Mouse (Mus musculus) large intestine, adult 2 months (tissue): ENCODE measurements around the gene Sae1. TPM values are rescaled to one million over a fixed set of nuclear protein-coding genes. Genes with fewer than 3 reads are reported as not detected.
"Not testable (repeated sequence)": the region's sequence is repeated elsewhere in the genome, so short reads cannot be mapped to it uniquely, and the experiment has no call there.

Source experiments
- DNase-seq: peaks from one replicate; pipeline ENCODE4 v3.0.0-alpha.2; 2012; ENCODE audit warnings: low read depth, low spot score
- WGBS: fragments of 180-500 bp; shearing (Covaris S2); methylation state at CpG from one replicate; pipeline ENCODE4 v1.1.7; 2018; 5-methylcytosine and 5-hydroxymethylcytosine counted together
- polyA plus RNA-seq: library from polyadenylated mRNA; depleted of rRNA; stranded (reverse); fragments of >200 nt; gene quantifications from 2 replicates; pipeline ENCODE4 v1.2.3, GENCODE M21; 2012

Gene Sae1
- polyA plus RNA-seq, 1 experiment = 45.4 TPM

DNA sequence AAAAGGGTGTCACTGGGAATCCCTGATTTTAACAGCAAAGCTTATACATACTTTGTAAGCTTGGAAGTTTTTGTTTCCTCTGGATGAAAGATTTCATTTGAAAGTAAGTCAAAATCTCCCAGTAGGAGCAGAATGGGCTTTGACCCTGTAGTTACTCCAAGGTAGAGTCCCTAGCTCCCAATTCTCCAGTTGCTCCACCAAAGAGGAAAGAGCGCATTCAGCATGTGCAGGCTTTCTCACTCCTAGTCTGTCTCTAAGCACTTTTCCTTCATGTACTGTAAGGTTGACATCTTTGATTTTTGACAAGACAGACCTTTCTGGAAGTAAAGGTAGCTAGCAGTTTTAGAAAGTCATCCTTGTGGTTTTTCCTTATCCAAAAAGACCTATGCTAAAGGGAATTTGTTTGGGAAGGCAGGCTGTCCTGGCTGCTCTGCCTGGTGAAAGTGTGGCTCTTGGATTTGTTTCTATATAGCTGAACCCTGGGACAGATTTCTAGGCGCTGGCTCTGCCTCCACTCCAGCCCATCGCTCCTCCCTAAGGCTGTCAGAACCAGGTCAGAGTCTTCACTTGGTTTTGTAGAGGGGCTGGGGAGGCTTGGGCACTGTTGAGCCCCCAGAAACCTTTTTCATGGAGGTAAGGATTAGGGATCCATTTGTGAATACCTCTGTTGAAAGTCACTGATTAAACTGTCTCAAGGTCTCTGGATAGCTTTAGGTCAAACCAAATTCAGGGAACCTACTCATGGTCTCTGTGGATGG lies 16.9 kb upstream of the Sae1 start:
- WGBS = 35% methylated on average over 3 of the region's 3 CpGs
- DNase-seq = no peak

DNA sequence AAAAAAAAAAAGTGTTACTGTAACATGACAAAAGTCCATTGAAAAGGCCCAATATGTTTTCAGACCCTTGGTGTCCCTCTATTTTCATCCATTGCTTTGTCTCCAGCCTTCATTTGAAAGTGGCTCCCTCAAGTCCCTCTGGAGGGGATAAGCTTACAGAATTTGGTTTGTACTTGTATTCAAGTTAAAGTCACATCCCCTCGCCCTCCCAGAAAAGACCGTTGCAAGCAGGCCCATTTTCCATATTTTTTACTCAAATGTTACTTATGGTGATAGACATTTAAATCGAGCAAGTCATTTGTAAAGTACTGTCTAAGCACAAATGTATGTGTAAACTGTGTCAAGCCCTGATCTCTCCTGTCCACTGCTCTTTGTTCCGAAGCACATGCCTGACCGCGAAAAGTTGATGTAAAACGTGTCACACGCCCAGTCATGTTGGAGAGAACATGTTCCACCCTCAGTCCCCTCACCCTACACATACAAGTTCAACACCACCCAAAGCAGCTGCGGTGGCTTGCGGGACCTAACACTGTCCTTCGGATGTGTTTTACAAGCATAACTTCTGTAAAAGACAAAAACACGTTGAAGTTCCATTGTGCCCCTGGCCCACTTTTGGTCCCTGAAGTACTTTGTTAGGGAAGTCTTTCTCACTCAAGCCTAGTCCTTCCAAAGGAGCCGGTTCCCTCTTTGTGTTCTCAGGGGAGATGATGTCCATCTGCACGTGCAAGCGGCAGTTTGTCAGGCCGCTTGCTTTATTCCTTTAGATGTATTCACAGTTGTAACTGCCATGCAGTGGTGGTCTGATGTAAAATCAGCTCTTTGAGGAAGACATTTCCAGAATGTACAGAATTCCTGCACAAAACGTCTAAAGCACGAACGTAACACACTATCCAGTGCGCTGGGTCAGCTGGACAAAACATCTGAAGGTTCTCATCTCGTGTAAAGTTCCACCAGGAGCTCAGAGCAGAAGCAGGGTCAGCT lies 15.7 kb upstream of the Sae1 start:
- WGBS = 18% methylated on average over 21 of the region's 21 CpGs
- DNase-seq = no peak

DNA sequence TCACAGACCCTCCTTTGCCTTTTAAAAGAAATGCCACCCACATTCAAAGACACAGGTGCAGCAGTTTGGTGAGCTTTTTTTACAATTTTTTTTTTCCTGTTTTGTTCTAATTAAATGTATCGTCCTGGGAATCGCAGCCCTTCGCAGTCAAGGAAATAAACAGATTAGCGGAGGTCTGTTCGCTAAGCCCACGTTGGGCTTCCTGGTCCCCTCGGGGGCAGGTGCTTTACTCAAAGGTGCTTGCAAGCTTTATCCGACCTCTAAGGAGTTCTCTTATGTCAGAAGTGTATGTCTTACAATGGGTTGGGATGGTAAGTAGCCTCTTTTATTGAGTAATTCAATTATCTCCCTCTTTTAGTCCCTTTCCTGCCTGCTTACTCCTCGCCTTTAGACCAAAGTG lies 14.8 kb upstream of the Sae1 start:
- DNase-seq = no peak
- WGBS = 2% methylated on average over 9 of the region's 9 CpGs

DNA sequence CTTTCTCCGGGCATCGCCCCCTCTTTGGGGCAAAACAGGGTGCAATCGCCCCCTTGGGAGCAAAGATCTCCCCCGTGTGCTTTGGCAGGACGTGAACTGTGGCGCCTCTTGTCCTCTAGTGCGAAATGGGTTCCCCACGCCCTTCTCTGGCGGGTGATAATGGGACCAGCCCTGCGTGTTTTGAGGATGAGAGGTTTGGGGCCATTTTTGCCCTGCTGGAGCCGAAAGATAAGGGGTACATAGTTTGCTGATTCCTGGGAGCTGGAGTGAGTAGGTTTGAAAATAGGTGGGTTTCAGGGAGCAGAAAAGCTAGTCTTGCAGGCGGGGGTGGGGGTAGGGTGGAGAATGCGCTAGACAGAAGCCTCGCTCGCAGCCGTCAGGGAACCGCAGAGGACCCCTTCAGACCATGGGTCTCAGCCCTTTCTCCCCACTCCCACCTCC lies 14.4 kb upstream of the Sae1 start:
- no peak for DNase-seq
- under 1% methylated on average over 17 of the region's 17 CpGs for WGBS

DNA sequence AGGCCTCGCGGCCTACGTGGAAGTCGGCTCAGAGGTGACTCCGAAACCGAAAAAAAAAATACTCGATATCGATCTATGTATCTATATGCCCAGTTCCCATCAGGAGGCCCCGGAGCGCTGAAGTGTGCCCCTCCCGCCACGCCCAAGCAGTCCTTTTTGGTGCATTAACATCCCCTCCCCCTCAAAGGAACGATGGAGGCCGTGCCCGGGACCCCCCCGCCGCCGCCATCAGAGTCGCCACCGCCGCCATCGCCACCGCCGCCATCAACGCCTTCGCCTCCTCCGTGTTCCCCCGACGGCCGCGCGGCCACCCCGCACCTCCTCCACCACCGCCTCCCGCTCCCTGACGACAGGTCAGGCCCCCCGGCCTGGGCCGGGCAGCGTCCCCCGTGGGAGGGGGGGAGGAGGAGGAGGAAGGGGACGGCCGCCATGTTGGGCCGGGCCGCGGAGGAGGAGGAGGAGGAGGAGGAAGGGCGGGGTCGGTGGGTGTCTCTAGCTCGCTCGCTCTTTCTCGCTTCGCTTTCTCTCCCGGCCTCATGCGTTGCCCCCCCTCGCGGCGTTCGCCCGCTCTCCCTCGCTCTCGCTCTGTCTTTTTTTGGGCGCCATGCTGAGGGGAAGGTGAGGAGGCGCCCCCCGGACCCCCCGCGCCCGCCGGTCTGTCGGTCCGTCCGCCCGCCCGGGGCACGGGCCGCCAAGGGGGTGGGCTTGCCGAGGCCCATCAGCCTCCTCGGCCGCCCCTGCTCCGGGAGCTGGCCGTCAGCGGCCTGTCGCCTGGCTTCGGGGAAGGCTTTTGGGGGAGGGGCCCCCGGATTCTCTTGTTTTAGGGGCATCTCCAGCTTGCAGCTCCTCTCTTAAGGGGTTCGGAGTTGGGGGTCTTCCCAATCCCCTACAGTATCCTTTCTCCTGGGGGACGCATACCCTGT lies 13.3 kb upstream of the Sae1 start, which contains the start of gene Zc3h4:
TSS of gene Zc3h4 (plus strand) at position 222 of the 923 bp plus-strand sequence.
- WGBS = under 1% methylated on average over 79 of the region's 85 CpGs

DNA sequence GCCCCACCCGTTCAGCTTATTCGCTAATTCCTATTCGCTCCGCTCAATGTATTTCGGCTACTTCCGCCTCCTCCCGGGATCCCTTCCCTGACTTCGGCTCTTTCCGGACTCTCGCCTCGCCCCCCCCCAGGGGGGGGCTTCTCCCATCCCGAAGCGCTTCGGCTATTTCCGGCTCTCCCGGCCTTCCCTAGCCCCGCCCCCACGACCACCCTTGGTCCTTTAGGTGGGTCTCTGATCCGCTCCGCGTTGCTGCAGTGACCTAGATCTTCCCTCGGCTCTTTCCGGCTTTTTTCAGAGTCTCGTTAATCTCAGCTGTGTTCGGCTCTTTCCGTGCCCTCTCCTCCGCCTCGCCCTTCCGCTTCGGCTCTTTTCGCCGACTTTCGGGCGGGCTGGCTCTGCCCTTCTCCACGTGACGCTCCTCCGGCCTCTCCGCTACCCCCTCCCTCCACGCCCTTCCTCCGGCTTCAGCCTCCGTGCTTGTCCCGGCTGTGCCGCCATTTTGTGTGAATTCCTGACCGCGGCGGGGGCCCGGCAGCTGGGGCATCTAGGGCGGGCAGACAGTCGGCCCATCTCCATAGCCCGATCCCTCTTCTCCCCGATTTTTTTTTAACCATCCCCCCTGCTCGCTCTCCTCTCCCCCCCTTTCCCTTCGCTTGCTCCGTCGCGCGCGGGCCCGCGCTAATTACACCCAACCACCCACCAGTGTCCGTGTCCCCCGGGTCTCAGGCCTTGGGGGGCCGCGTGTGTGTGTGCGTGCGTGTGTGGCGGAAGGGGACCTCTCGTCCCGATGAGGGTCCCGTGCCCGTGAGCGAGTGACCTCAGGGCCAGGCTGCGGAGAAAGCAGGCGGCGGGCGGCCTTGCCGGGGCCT lies 12.4 kb upstream of the Sae1 start:
- under 1% methylated on average over 76 of the region's 77 CpGs for WGBS
- DNase-seq = no peak

More for the DNA sequence above, 13.3 kb upstream of the Sae1 start, which contains the start of gene Zc3h4:
- no peak for DNase-seq

DNA sequence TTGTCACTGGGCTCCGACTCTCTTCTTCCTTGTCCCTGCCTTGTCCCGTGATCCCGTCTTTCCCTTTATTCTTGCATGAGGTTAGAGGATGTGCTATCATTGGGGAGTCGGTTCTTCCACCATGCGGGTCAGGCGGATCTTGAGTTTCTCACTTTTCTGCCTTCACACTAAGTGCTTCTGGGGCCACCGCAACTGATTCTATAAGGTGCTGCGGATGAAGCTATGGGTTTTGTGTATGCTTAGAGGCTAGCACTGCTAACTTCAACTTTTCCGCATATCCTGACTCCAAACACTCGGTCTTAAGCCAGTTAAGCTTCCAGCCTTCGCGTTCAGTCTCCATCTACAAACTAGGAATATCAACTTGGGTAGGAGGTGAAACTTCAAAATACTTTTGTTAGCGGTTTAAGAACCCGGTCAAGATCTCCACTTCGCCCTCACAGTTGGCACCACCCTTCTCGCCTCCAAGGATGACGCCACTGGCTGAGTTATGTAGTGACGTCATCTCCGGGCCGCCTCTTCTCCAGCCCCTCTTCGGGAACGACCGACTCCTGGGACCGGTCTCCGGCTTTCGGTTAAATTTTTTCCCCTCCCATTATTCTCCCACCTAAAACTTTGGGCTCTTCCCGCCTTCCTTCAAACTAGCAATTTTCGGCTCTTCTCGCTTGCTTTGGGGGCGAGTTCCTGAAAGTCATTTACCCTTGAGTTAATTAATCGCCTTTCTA lies 11.7 kb upstream of the Sae1 start:
- WGBS = under 1% methylated on average over 31 of the region's 31 CpGs
- no peak for DNase-seq

DNA sequence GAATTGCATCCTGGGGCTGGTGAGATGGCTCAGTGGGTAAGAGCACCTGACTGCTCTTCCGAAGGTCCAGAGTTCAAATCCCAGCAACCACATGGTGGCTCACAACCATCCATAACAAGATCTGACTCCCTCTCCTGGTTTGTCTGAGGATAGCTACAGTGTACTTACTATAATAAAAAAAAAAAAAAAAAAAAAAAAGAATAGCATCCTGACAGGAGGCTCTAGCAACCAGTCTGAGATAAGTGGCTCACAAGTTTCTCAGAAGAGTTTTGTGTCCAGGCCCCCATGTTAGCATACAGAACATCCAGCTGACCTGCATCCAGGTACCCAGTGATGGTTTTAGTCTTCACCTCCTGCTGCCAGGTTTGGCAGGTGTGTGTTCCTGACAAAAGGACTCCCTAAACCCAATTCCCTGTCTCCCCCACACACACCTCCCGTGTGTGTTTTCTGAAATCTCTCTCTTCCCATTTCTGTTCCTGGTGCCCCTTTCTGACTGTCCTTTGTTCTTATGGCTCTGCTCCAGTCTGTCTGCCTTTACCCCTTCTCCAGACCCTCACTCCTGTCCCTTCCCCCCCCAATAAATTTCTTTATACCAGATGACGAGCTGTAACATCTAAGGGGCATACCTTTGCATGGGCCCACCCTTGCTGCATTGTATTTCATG lies 10.9 kb upstream of the Sae1 start:
- DNase-seq = no peak
- WGBS = 51% methylated on average over 3 of the region's 3 CpGs

DNA sequence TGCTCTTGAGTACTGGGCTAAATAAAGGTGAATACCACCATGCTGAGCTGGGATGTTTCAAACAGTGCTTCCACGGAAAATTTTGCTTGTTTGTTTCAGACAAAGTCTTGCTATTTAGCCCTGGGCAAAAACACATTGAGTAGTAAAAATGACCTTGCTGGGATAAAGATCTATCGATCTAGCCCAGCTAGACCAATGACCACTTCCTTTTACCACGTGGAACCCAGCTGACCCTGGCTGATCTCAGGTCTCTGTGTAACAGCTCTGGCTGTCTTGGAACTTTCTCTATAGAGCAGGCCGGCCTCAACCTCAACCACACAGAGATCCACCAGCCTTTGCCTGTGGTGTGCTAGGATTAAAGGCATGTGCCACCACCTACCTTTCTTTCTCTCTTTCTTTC lies 9.9 kb upstream of the Sae1 start:
- no peak for DNase-seq
- WGBS = 84% methylated on average over 4 of the region's 4 CpGs

DNA sequence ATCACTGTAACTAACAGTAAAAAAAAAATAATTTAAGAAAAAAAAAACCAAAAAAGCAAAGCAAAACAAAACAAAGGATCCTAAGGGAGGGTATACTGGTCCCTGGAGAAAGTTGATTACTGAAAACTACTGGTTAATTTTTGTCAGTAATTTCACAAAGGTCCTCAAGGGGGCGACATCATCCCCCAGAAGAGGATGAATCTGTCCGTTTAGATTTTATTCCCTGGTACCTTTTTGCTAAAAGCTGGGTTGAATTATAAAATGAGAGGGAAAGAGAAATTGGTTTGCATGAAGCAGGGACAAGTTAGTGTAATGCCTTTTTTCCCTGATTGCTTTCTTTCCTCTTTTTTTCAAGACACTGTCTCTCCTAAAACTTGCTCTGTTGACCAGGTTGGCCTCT lies 8.3 kb upstream of the Sae1 start:
- 0% methylated on average over 2 of the region's 2 CpGs for WGBS
- DNase-seq = no peak

DNA sequence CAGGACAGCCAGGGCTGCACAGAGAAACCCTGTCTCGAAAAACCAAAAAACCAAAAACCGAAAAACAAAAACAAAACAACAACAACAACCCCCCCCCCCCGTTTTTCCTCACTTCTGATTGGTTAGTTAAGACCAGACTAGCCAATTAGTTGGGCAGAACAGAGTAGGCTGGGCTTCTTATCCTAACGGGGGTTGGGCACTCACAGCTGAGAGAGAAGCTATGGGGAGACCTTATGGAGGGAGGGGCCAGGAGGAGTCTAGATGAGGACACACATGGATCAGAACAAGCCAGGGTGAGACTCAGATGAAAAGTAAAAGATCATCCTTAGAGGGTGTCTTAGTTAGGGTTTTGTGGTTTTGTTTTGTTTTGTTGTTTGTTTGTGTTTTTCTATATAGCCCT lies 5.3 kb upstream of the Sae1 start:
- WGBS = 52% methylated on average over 4 of the region's 4 CpGs
- no peak for DNase-seq

DNA sequence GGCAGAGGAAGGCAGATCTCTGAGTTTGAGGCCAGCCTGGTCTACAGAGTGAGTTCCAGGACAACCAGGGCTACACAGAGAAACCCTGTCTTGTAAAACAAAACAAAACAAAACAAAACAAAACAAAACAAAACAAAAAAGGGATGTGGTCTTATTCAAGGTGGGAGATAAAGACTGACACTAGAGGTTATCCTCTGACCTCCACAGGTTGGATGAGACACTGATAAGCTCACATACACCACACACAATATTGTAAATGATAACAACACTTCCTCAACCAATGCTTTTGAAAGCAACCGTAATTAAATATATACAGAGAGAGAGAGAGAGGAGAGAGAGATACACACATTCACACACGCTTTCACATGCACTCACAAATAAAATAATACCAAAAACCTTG lies 2.3 kb upstream of the Sae1 start:
- WGBS = 64% methylated on average over 2 of the region's 2 CpGs
- not testable (repeated sequence) for DNase-seq

DNA sequence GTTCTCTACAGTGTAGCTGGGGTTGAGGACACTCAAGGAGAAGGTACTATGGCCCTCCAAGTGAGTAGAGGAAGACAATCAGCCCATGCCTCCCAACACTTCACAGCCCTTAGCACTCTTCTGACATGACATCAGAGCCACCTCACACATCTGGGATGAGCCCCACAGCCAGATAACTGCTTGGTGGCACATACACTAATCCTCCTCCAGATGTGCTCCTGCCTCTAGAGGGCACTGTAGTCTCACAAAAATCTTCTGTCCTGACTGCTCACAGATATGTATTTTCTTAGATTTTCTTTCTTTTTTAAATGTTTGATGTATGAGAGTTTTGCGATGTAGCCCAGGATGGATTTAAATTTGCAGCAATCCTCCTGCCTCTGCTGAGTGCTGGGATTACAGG lies 11.1 kb downstream of the Sae1 start:
- DNase-seq = no peak
- 64% methylated on average over 1 of the region's 1 CpGs for WGBS

DNA sequence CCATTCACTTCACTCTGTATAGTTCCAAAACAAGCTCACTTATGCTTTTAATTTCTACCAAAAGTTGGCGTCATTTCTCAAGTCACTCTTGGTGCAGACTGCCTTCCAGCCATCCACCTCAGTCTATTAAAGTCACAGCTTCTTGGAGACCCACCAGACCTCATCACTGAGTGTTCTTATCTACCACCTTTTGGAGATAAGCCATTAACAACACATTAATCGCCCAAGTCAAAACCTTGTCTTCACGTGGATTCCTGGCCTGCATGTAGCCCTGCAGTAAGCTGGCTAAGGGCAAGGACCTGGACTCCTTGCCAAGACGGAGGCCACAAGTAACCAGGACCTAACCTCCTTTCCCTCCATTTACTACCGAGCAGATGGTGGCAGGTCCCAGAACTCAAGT lies 12.6 kb downstream of the Sae1 start:
- DNase-seq = no peak
- WGBS = 62% methylated on average over 5 of the region's 5 CpGs

DNA sequence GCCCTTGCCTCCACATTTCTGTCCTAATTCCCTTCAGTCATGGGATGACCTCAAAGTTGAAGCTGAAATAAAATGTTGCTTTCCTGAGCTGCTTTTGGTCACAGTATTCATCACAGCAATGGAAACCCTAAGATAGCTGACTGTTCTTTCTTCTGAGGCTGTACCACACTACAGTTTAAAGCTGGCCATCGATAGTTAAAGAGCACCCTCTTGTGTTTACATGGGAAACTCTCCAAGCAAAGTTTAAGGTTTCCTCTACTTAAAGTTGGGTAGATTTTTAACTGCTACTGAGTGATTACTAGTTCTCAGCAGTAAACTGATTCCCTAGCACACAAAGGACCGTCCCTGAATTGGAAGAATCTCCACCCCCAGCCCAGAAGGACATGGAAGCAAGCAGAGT lies 13.9 kb downstream of the Sae1 start:
- no peak for DNase-seq

DNA sequence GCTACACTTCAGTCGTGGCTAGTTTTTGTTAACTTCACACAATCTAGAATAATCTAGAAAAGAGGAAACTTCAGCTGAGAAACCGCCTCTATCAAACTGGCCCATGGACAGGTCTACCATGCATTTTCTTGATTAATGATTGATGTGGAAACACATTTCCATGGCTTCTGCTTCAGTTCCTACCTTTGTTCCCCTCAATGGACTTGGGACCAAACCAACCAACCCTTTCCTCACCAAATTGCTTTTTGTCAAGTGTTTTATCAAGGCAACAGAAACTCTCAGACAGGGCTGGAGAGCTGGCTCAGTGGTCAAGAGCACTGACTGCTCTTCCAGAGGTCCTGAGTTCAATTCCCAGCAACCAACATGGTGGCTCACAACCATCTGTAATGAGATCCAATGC lies 17.0 kb downstream of the Sae1 start:
- 38% methylated on average over 2 of the region's 2 CpGs for WGBS
- DNase-seq = no peak

More for the DNA sequence above, 13.9 kb downstream of the Sae1 start:
- 12% methylated on average over 2 of the region's 2 CpGs for WGBS

DNA sequence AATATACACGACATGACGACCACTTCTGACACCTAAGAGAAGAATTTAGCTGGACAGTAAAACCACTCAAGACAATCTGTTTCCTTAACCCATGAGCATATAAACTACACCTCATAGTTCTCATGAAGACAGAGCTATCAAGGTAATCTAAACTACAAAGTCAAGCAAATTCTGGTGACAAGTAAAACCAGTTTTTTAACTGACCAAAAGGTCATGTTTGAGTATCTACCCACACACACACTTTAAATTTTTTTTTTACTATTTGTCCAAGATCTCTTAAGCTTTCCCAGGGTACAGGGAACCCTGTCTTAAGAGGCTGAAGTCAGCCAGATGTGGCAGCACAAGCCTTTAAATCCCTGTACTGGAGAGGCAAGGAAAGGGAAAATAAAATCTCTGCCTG lies 18.8 kb downstream of the Sae1 start:
- DNase-seq = no peak
- 35% methylated on average over 2 of the region's 2 CpGs for WGBS

DNA sequence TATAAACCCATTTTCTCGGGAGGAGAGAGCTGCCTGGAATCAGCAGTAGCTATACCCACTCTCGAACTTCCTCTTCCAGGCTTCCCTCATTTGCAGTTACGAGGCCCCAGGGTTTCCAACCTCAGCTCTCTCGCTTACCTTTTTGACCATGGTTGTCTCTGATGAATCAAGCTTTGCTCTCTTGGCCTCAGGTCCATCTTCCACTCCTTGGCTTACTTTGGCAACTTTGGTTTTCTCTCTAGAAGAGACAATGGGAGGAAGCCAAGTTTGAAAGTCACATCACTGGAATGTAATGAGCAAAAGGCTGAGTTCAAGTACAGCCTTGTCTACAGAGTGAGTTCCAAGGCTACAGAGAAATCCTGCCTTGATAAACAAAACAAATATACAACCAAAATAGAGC lies 20.9 kb downstream of the Sae1 start:
- WGBS = 51% methylated on average over 4 of the region's 4 CpGs
- no peak for DNase-seq
